Mouse (Mus musculus) heart, postnatal 0 days (tissue): ENCODE measurements around the gene Gtf2h3.

Source experiments
- CTCF ChIP-seq: IDR thresholded peaks from 2 replicates; pipeline ENCODE4 v1.5.1; 2016; ENCODE audit warnings: antibody characterized with exemption, control low read depth, low read depth
- EP300 ChIP-seq: IDR thresholded peaks from 2 replicates; pipeline ENCODE4 v1.6.1; 2016; ENCODE audit warnings: antibody characterized with exemption, low read depth

DNA sequence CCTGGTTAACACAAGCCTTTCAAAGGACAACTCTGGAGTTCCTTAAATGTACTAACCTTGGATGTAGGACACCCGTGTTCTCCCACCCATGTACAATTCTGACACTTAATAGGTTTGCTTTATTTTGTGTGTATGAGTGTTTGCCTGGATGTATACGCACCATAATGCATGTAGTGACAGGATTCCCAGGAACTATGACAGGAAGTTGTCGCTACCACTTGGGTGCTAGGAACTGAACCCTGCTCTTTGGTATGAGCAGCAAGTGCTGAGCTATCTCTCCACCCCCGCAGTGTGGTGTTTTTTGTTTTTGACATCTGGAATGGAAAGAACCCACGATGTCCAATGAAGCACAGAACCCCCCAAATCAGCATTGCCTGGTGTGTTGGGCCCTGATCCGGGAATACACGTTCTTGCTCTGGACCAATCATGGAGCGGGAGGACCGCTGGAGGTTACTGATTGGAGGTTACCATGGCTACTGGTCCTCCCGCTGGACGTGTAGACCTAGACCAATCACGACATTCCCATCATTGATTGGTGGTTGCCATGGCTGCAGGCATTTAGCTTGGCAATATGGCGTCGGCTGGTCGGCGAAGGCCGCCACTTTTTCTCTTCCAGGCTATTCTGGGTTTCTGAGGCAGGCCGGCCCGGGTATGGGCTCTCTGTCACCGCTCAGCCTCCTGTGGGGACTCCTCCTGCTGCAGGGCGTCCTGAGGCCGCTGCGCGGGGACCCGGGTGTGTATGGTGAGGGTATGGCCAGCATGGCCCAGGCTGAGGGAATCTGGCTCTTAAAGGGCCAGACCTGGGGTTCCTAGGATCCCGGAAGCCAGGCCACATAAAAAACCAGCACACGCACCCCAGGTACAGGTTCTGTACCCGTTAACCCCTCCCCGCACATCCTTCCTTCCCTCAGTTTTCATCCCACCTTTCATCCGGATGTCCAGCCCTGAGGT is 19.6 kb downstream of the Gtf2h3 start:
- TF ChIP-seq CTCF (no peak), EP300 (no peak)
